Mouse (Mus musculus) gastrocnemius, postnatal 10 days (tissue): ENCODE measurements around the gene Pxylp1. TPM values are rescaled to one million over a fixed set of nuclear protein-coding genes. Genes with fewer than 3 reads are reported as not detected.

ENCODE experiments used
- DNase-seq: peaks from one replicate; pipeline ENCODE4 v3.0.0; 2021; ENCODE audit warnings: mixed read lengths
- total RNA-seq, 2 experiments: library from RNA; stranded (reverse); gene quantifications; 2 replicates each; pipeline ENCODE4 v1.2.3; 2021

Gene Pxylp1
- total RNA-seq, 2 experiments from 2014 or later: 4.5 to 7.4 TPM

DNA sequence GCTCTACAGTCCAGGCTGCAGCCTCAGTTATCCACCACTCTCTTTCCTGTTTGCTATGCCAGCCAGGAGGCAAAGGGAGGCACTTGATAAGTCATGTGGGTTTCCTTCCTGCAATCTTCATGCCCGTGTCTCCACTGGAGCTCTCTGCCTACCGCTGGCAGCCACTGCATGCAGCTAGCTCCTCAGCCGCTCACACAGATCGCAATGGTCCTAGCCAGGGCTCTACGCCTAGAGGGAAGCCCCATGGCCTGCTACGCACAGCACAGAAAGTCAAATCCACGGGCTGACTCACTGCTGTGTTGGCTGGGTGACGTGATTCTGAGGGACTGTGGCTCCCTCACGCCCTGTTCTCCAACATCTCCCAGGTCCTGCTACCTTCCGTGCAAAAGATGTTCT, 31.4 kb downstream of the Pxylp1 start:
- DNase-seq: no peak

DNA sequence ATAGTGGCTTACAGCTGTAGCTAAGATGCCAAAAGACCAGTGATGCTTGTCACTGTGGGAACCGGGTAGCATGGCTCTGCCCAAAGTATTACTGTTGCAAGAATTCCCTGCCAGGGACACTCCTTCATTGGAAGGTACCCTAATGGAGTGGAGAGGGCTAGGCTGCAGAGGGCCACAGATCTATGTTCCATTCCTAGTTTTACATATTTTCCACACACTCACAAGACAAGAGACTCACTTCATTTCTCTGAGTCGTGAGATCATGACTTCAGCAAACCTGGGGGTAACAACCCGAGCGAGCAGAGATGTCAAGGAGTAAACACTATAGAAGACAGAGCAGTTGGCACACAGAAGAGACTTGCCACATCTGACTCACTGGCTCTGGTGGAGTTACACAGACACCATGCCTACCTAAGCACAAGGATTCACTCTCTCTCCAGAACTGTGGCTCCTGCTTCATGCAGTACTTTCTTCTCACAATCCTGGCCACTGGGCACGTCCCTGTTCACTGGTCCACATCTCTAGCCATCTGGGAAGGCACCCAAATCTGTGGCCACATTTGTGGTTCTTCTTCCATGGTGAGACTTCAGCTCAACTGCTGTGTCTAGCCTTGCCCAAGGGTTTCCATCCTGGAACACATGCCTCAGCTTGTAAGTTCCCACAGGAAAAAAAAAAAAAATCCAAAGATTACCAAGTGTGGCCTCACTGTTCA, 31.9 kb downstream of the Pxylp1 start:
- no peak for DNase-seq

GRCm38 (mm10) chr9:96859027-96859426, 33.4 kb downstream of the Pxylp1 start:
- no peak for DNase-seq

DNA sequence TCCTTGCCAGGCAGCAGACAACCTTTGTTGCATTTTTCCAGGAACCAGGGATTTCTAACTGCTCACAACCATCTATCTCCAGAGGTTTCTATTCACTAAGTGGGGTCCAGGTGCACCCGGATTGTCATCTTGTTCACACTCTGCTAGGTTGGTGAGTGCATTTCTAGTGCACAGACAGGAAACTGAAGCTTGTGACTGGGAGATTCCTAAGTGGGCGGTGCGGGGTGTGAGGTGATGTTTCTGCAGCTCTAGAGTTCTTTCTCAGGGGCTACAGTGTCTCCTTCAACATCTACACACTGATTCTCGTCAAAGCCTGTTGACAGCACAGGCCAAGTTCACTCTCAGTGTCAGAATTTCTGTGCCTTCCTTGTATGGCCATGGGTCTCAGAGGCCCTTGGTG, 34.6 kb downstream of the Pxylp1 start:
- no peak for DNase-seq

DNA sequence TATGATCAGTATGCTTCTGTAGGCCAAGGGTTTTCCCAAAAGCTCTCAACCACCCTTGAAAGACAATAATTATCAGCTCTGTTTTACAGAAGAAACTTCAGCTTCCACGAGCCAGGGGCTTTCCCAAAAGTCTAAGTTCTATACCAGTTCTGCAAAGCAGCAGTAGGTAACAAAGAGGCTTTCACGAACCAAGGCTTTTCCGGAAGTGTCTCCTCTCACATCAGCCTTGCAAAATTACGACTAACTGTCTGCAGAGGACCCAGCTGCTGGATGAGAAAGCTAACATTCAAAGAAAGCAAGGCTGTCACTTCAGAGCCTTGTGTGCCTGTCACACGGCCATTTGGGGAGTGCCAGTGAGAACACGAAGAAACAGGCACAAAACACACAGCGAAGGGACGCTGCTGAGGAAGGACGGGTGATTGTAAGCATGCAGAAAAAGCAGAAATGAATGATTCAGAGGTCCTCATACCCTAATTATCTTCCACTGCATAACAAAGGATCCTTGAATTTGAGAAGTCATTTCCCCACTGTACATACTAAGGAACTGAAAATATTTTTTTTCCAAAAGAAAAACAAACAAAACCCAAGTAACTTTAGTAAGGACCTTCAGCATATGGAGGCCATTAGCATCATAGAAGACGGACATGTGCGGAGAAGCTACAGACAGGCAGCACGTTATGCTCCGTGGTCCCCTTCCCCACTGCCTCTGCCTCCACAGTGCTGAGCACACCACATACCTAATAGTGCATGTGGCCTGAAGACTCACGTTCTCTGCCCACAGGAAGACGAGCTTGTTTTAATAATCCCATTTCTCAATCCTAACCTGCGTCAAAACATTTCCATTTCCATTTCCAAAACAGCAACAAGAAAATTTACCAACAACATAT, 38.9 kb downstream of the Pxylp1 start:
- no peak for DNase-seq

DNA sequence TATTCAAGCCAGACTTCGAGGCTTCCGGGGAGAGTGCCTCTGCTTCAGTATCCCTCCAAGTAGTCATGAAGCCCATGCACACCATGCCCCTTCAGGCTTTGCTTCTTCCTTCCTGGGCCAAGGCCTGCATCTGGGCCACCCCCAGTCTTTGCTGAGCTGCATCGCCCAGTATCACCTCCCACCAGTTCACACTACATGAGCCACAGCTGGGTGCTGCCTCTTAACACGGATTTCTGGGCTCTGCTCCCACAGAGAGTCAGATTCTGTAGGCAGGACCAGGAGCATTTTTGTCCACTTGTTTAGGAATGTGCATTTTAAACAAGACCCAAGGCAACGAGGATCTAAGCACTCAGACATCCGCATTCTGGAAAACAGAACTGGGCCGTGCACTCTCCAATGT, 40.8 kb downstream of the Pxylp1 start:
- no peak for DNase-seq

GRCm38 (mm10) chr9:96851036-96851435, 41.4 kb downstream of the Pxylp1 start:
- DNase-seq: no peak

DNA sequence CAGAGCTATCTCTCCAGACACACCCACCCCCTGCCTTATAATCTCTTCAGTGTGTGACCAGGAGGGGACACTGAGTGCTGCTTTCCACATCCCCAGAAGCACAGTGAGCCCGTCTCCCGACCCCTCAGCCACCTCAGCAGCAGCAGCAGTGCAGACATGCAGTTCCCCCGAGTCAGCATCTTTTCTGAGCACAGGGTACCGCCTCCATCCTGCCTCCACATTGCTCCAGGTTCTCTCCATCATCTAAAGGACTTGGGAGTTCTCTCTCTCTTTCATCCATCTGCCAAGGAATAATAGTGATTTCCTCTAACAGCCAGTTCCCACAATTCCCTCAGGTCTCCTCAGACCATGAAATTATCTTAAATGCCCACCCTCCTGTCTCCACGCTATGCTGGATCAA, 43.5 kb downstream of the Pxylp1 start:
- no peak for DNase-seq

DNA sequence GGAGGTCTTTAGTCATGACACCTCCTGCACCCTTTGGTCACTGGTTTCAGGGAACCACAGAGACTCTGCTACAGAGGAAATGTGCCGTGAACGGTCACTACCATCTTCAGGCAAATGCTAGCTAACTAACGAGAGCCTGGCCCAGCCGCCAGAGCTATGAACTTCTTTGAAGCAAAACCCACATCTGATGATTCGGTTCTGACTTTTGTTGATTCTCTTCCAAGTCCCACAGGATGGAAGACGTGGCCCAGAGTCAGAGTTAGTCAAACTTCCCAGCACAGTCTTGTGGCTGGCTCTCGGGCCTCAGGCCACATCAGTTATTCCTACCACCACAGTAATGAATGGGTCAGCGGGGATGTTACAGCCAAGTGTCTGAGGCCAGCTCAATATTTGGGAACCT, 46.1 kb downstream of the Pxylp1 start:
- no peak for DNase-seq

- DNase-seq: peak; percentile 76
Observed at GRCm38 (mm10) chr9:96844798-96845209, 47.7 kb downstream of the Pxylp1 start.

GRCm38 (mm10) chr9:96839376-96839775, 53.1 kb downstream of the Pxylp1 start:
- no peak for DNase-seq

GRCm38 (mm10) chr9:96838864-96839263, 53.6 kb downstream of the Pxylp1 start:
- no peak for DNase-seq

- DNase-seq: no peak
Observed at GRCm38 (mm10) chr9:96837781-96838420, 54.6 kb downstream of the Pxylp1 start.

GRCm38 (mm10) chr9:96836984-96837383, 55.5 kb downstream of the Pxylp1 start:
- DNase-seq: no peak

DNA sequence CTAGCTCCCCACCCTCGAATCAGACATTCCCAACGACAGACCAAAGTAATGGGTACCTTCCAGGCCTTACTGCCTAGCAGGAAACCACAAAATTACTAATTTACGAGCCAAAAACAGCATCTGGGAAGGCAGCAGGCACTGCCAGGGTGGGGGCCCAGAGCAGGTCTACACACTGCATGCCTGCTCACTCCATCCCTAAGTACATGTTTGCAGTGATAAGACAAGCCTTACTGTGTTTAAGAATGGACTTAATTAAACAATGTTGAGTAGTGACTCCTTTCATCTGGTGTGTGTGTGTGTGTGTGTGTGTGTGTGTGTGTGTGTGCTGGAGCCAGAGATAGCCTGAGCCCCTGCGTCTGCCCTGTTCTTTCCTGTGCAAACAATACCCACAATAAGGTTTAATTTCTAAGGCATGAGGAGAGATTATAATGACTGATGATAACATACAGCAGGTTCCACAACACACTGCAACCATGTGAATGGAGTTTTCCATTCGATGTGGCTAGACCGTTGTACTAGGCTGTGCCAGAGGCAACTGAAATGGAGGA, 57.0 kb downstream of the Pxylp1 start:
- no peak for DNase-seq

DNA sequence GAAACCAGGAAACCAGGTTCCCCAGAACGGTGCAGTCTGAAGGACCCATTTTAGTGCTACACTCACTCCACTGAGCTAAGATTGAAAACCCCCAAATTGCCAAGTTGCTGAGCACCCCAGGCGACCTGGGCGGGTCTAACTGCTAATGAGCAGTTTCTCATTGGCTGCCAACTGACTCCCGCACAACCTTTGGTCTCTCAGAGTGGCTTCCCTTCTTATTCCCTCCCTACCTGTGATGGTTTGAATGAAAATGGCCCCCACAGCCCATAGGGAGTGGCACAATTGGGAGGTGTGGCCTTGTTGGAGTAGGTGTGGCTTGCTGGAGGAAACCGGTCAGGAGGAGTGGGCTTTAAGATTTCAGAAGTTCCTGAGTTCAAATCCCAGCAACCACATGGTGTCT, 58.9 kb downstream of the Pxylp1 start:
- no peak for DNase-seq

GRCm38 (mm10) chr9:96832516-96832915, 60.0 kb downstream of the Pxylp1 start:
- DNase-seq: no peak

DNA sequence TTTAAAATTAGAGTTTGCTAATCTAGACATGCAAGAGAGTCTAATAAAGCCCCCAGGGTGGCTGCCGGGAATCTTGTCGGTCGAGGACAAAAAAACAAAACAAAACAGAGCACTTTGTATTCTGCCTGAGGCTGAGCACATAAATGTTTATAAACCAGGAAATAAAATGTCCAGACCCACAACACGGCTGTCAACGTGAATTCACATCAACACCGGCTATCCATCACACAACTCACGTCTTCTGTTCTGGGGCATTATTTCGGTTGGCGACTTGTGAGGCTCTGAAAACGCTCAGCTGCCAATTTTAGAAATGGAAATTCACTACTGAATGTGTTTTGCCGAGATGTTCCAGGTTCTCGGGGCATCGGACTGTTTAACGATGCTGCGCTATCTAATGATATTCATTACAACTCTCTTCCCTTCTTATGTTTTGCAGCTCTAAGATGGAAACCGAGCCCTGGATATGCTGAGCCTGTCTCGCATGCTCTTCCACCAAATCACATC, 61.6 kb downstream of the Pxylp1 start:
- DNase-seq: no peak

GRCm38 (mm10) chr9:96829682-96830081, 62.8 kb downstream of the Pxylp1 start:
- no peak for DNase-seq

DNA sequence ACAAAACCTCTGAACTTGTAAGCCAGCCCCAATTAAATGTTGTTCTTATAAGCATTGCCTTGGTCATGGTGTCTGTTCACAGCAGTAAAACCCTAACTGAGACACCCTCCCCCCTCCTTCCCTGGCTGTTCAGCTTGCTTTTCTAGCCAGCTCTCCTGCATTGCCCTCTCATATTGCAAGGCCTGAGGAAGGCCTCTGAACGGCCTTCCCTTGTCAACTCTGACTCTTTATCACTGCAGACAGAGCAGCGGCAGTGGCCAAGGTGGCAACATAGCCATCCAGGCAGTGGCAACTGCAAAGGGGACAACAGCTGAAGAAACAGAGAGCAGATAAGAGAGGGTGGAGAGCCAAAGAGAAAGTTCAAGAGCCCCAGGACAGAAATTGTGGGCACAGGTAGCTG, 64.4 kb downstream of the Pxylp1 start:
- DNase-seq: no peak

DNA sequence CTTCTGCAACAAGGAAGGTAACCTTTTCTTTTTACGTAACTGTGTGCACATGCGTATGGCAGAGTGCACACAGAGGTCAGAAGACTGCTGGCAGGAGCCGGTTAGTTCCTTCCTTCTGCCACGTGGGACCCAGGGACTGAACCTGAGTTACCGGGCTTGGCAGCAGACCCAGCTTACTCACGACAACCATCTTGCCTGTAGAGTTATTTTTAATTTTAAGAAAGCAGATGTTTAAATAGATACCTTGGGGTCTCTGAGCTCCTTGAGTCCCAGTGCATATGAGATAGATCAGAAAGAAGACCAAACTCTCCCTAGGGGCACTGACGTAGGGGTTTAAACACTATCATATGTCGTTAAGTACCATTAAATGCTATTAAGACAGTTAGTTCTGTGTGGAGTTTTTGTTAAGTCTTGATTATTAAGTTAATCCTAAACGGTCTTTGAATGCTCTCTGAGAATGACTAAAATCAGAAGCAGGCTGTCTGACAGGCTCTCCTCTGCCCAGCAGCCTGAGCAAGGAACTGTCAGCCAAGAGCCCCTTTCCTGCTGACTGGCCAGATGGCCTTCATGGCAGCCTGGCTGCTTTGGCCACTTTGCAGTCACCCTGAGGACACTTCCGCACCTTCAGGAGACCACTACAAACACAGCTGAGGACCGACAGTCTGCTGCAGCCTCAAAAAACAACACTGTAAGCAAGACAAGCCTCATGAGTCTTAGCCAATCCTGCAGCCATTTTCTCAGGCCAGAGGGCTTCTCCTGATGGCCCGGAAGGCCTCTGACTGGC, 65.3 kb downstream of the Pxylp1 start:
- DNase-seq: no peak

DNA sequence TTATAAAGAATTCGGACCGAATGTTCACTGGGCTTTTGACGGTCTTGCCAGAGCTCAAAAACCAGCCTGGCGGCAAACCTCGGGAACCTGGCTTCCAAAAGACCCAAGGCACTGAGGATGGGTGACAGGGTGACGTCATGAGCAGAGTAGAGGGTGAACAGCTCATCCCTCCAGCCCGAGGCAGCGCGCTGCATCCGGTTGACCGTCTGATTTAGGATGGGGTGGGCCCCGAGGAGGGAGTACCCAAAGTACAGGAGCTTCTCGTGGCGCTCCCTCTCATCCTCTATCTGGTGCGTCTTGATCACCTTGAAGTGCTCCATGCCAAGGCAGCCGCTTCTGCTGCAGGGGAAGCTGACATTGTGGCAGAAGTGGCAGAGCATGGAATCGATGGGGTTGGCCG, 67.6 kb downstream of the Pxylp1 start:
- DNase-seq: no peak
